In the genomic region with DNA sequence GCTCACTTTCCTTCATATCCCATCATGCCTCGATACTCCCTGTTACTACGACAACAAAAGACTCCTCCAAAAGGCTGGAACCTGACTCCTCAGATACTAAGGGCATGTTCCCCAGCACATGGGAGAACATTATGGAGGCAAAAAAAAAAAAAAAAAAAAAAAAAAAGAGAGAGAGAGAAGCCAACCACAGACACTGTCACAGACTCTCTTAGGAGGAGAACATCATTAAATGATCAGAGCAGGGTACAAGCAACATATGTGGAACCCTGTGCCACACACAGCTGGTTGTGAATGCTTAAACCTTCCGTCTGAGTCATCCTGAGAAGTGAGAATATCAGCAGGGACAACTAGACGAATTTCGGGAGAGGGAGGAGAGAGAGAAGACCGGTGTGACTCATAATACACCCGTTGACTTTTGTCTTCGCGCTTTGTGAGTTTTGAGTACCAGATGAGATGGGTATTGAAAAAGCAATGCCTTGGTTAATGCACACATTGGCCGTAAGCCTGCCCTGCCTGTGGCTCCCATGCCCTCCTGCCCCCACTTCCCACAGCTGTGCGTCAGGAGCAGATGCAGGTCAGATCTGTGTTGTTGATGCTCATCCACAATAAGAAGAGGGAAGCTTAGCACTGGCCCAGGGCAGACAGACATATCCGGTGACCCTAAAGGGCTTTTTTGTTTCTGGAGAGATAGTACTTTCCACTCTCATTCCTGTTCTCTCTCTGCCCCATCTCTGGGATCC, we compare ENCODE assay signal across 11 mouse cellular contexts.
"Had no signal": no experiment of that assay in that cellular context is flagged by ENCODE, and none has a peak within 500 bp of the region (broad histone marks: within the 10 kb centered on the region; RNA-seq: fewer than 3 reads in every experiment).

No protein-coding gene starts in this region.

- H3K4me3 ChIP-seq: kidney, embryonic 15.5 days; left cerebral cortex, adult 2 months; limb, embryonic 12.5 days; midbrain, embryonic 12.5 days; stomach, embryonic 15.5 days had no signal

- ATAC-seq: midbrain, embryonic 16.5 days had no signal

- H3K4me2 ChIP-seq: kidney, embryonic 15.5 days; limb, embryonic 12.5 days; midbrain, embryonic 12.5 days; stomach, embryonic 15.5 days had no signal

- H3K36me3 ChIP-seq: kidney, embryonic 15.5 days; limb, embryonic 12.5 days; midbrain, embryonic 12.5 days; stomach, embryonic 15.5 days had no signal

- DNase-seq: kidney, postnatal 14 days; liver; lung, adult 18-20 months; thymus, postnatal 36 days had no signal

- H3K9me3 ChIP-seq: kidney, embryonic 15.5 days; limb, embryonic 12.5 days; midbrain, embryonic 12.5 days; stomach, embryonic 15.5 days had no signal

- H3K27ac ChIP-seq: kidney, embryonic 15.5 days; left cerebral cortex, adult 2 months; limb, embryonic 12.5 days; liver, embryonic 14.5 days; stomach, embryonic 15.5 days had no signal

- H3K27me3 ChIP-seq: stomach, embryonic 15.5 days had no signal

- H3K9ac ChIP-seq: kidney, embryonic 15.5 days; limb, embryonic 12.5 days; liver, embryonic 14.5 days; midbrain, embryonic 12.5 days; stomach, embryonic 15.5 days had no signal
